Mouse (Mus musculus): Measurements from ENCODE around the gene Lrp1. TPM values are rescaled to one million over a fixed set of nuclear protein-coding genes. Genes with fewer than 3 reads are reported as not detected.
A peak's percentile ranks its signal among the peaks of the same experiment; 100 is the strongest.

The Lrp1 gene
- total RNA-seq, 2 experiments from 2014 or later, result 341 to 357 TPM

- H3K27ac ChIP-seq, result no peak overlapping the region
- TF ChIP-seq CTCF (IDR thresholded peaks at IDR 0.05), result no peak
- no peak for DNase-seq (ENCODE audit: extremely low spot score in 1 of 2, low spot score in 2 of 2)
- intact Hi-C loops (cut with DNase I), result no loop called here
- no peak overlapping the region for H3K4me3 ChIP-seq
Measured at GRCm38 (mm10) chr10:127563840-127564239, 57.1 kb downstream of the Lrp1 start.

GRCm38 (mm10) chr10:127561145-127561544 lies 59.8 kb downstream of the Lrp1 start:
- Histone ChIP-seq H3K27ac (no peak overlapping the region), H3K4me3 (no peak overlapping the region)
- intact Hi-C loops (cut with DNase I), result no loop called here
- TF ChIP-seq CTCF (IDR thresholded peaks at IDR 0.05), result peak; percentile 43
- no peak for DNase-seq (ENCODE audit: extremely low spot score in 1 of 2, low spot score in 2 of 2)

- H3K4me3 ChIP-seq, result no peak overlapping the region
- no peak for DNase-seq (ENCODE audit: extremely low spot score in 1 of 2, low spot score in 2 of 2)
- peak; percentile 30 for TF ChIP-seq CTCF (IDR thresholded peaks at IDR 0.05)
- intact Hi-C loops (cut with DNase I), result no loop called here
- no peak overlapping the region for H3K27ac ChIP-seq
Measured at GRCm38 (mm10) chr10:127557397-127557796, 63.6 kb downstream of the Lrp1 start.

- TF ChIP-seq CTCF (IDR thresholded peaks at IDR 0.05), result peak; percentile 58
- no peak overlapping the region for H3K27ac ChIP-seq
- DNase-seq (ENCODE audit: extremely low spot score in 1 of 2, low spot score in 2 of 2), result no peak
- no peak overlapping the region for H3K4me3 ChIP-seq
- intact Hi-C loops (cut with DNase I), result no loop called here
Measured at GRCm38 (mm10) chr10:127555703-127556102, 65.2 kb downstream of the Lrp1 start.

GRCm38 (mm10) chr10:127549892-127550291 lies 71.1 kb downstream of the Lrp1 start:
- H3K27ac ChIP-seq, result no peak overlapping the region
- H3K4me3 ChIP-seq, result no peak overlapping the region
- intact Hi-C loops (cut with DNase I), result no loop called here
- no peak for DNase-seq (ENCODE audit: extremely low spot score in 1 of 2, low spot score in 2 of 2)
- TF ChIP-seq CTCF (IDR thresholded peaks at IDR 0.05), result no peak

- DNase-seq (ENCODE audit: extremely low spot score in 1 of 2, low spot score in 2 of 2), result no peak
- no peak for TF ChIP-seq CTCF (IDR thresholded peaks at IDR 0.05)
- intact Hi-C loops (cut with DNase I), result no loop called here
- H3K27ac ChIP-seq, result no peak overlapping the region
- no peak overlapping the region for H3K4me3 ChIP-seq
Measured at GRCm38 (mm10) chr10:127548236-127548635, 72.7 kb downstream of the Lrp1 start.

GRCm38 (mm10) chr10:127546505-127546904 lies 74.4 kb downstream of the Lrp1 start:
- intact Hi-C loops (cut with DNase I), result no loop called here
- peak; percentile 45 for TF ChIP-seq CTCF (IDR thresholded peaks at IDR 0.05)
- H3K4me3 ChIP-seq, result no peak overlapping the region
- H3K27ac ChIP-seq, result no peak overlapping the region
- DNase-seq (ENCODE audit: extremely low spot score in 1 of 2, low spot score in 2 of 2), result no peak

GRCm38 (mm10) chr10:127544375-127544774 lies 76.6 kb downstream of the Lrp1 start:
- Histone ChIP-seq H3K4me3 (no peak overlapping the region), H3K27ac (no peak overlapping the region)
- no peak for TF ChIP-seq CTCF (IDR thresholded peaks at IDR 0.05)
- no peak for DNase-seq (ENCODE audit: extremely low spot score in 1 of 2, low spot score in 2 of 2)
- intact Hi-C loops (cut with DNase I), result no loop called here

GRCm38 (mm10) chr10:127543916-127544315 lies 77.0 kb downstream of the Lrp1 start:
- TF ChIP-seq CTCF (IDR thresholded peaks at IDR 0.05), result no peak
- Histone ChIP-seq H3K4me3 (no peak overlapping the region), H3K27ac (no peak overlapping the region)
- intact Hi-C loops (cut with DNase I), result no loop called here
- no peak for DNase-seq (ENCODE audit: extremely low spot score in 1 of 2, low spot score in 2 of 2)

GRCm38 (mm10) chr10:127542720-127543119 lies 78.2 kb downstream of the Lrp1 start:
- no peak for DNase-seq (ENCODE audit: extremely low spot score in 1 of 2, low spot score in 2 of 2)
- H3K27ac ChIP-seq, result no peak overlapping the region
- no peak for TF ChIP-seq CTCF (IDR thresholded peaks at IDR 0.05)
- intact Hi-C loops (cut with DNase I), result no loop called here
- no peak overlapping the region for H3K4me3 ChIP-seq

- Histone ChIP-seq H3K27ac (no peak overlapping the region), H3K4me3 (no peak overlapping the region)
- no peak for DNase-seq (ENCODE audit: extremely low spot score in 1 of 2, low spot score in 2 of 2)
- intact Hi-C loops (cut with DNase I), result no loop called here
- no peak for TF ChIP-seq CTCF (IDR thresholded peaks at IDR 0.05)
Measured at GRCm38 (mm10) chr10:127542084-127542483, 78.9 kb downstream of the Lrp1 start.

GRCm38 (mm10) chr10:127541510-127541909 lies 79.4 kb downstream of the Lrp1 start:
- no peak for DNase-seq (ENCODE audit: extremely low spot score in 1 of 2, low spot score in 2 of 2)
- intact Hi-C loops (cut with DNase I), result no loop called here
- no peak for TF ChIP-seq CTCF (IDR thresholded peaks at IDR 0.05)
- no peak overlapping the region for H3K27ac ChIP-seq
- H3K4me3 ChIP-seq, result no peak overlapping the region

GRCm38 (mm10) chr10:127537854-127538583 lies 82.9 kb downstream of the Lrp1 start:
- H3K27ac ChIP-seq, result no peak overlapping the region
- no peak overlapping the region for H3K4me3 ChIP-seq
- peak; percentile 79 to 83 for DNase-seq (ENCODE audit: extremely low spot score in 1 of 2, low spot score in 2 of 2)
- peak; percentile 97 for TF ChIP-seq CTCF (IDR thresholded peaks at IDR 0.05)
- intact Hi-C loops (cut with DNase I), result loop anchor here (2.0 kb wide), 1 partner anchor 199 kb away; no protein-coding TSS in a partner anchor
